Mouse (Mus musculus) cerebellum, postnatal 25 days (tissue): Measurements from ENCODE around the gene Rnpep.

Experiments used
- DNase-seq, 2 experiments: peaks; one replicate each; pipeline ENCODE4 v3.0.0; 2021; ENCODE audit warnings: mixed read lengths in 2 of 2

Rnpep gene

DNA sequence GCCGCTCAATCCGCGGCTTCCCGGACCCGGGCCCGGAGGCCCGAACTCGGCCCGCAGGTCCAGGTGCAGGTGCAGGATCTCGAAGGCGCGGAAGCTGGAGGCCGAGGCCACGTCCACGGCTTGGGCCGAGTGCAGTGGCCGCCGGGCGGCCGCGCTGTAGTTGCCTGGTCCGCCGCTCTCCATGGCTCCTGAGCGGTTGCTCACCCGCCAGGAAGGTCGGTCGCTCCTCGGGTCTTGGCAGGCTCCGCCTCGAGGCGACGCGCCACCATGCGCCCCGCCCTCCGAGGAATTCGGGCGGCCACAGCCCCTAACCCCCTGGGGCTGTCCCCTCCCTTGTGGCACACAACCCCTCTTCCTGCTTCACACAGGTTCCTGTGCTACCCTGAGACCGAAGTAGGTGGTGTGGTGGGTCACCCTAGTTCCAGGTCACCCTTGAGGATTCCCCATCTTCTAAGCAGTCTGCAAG, at the start of gene Rnpep:
Rnpep (minus strand) TSS at position 259 of the 466 bp plus-strand sequence.
- DNase-seq: peak; percentile 88 to 89

GRCm38 (mm10) chr1:135330578-135330977, 46.7 kb upstream of the Rnpep start:
- DNase-seq: no peak

GRCm38 (mm10) chr1:135328368-135328767, 44.5 kb upstream of the Rnpep start:
- no peak for DNase-seq

DNA sequence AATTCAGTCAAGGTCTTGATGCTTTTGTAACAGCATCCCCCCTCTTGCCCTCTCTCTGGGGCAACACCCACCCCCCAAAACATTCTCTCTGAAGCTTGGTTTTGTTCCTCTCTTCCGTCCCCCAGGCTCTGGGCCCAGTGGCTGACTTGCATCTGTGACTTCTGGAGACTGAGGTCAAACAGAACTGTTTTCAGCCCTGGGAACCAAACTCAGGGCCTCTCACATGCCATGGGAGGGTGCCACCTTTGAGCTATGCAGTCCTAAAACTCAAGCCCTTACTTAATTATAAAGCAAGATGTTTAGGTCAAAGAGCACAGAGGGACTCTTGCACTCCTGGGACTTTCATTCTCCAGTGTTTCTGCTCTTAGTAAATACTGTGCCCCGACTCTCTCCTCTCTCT, 42.0 kb upstream of the Rnpep start:
- no peak for DNase-seq

DNA sequence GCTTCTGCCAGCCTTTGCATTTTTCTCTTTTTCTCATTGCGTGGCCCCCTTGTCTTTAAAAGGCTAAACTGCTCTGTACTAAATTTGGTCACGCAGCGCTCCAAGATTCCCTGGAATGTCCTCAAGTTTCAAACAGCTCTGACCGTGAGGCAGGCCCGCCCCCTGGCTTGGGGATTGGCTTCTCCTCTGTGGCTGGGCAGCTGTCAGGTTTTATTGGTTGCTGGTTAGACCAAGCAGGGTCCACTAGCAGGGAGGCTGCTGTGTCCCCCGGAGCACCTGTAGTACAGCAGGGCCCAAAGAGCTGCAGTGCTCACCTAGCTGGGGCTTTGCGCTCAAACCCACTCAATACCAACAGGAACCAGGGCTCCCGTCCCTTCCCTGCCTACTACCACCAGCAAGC, 40.7 kb upstream of the Rnpep start, which contains the start of gene Lmod1:
Lmod1 (plus strand) TSS at position 237 of the 400 bp plus-strand sequence.
- DNase-seq: no peak

DNA sequence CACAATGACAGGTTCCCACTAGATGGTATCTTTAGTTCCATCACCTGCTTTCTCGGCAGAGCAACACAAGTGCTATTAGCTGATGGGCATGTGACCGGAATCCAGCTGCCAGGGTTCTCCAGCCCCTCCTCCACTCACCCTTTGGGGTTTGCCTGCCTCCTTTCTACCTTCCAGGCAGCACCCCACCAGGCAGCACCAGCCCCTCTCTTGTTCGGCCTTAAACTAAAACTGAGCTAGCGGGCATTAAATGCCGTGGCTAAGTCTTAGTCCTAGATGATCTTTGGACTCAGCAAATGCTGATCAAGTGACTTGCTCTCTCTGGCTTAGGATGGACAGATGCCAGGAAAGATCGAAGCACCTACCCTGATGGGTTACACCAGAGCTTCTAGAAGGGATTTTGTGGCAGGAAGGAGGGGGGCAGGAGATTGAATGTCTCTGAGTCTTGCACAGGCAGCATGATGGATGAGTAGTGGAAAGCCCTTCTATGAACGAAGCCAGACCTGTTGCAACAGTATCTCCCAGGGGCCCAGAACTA, 39.5 kb upstream of the Rnpep start:
- no peak for DNase-seq

GRCm38 (mm10) chr1:135313284-135314031, 29.6 kb upstream of the Rnpep start, which contains the start of gene Timm17a:
Gene Timm17a (minus strand): TSS chr1:135313778.
- DNase-seq: peak; percentile 93 to 95

- no peak for DNase-seq
Measured at GRCm38 (mm10) chr1:135312201-135312600, 28.3 kb upstream of the Rnpep start.

GRCm38 (mm10) chr1:135311356-135311755, 27.5 kb upstream of the Rnpep start:
- DNase-seq: no peak

DNA sequence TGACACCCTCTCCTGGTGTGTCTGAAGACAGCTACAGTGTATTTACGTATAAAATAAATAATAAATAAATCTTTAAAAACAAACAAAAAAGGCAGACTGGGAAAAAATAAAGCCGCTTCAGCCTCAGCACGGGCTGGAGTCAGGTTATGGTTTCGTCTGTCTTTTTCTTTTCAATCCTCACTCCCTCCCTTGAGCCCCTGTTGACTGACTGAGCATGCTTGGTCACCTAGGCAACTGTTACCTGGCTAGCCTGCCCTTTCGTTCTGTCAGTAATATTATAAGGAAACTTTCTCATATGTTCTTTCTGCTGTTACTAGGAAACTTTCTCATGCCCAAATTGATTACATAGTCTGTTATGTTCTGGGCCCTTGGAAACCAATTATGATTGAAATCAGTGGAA, 7.0 kb upstream of the Rnpep start:
- DNase-seq: no peak

- DNase-seq: no peak
Measured at GRCm38 (mm10) chr1:135286311-135286710, 2.4 kb upstream of the Rnpep start.

- no peak for DNase-seq
Measured at GRCm38 (mm10) chr1:135283287-135283825, 528 bp downstream of the Rnpep start.

GRCm38 (mm10) chr1:135282536-135283286, 1.2 kb downstream of the Rnpep start:
- DNase-seq: no peak

- DNase-seq: no peak
Measured at GRCm38 (mm10) chr1:135281841-135282240, 2.0 kb downstream of the Rnpep start.

- peak; percentile 52 to 73 for DNase-seq
Measured at GRCm38 (mm10) chr1:135280646-135281045, 3.2 kb downstream of the Rnpep start.

DNA sequence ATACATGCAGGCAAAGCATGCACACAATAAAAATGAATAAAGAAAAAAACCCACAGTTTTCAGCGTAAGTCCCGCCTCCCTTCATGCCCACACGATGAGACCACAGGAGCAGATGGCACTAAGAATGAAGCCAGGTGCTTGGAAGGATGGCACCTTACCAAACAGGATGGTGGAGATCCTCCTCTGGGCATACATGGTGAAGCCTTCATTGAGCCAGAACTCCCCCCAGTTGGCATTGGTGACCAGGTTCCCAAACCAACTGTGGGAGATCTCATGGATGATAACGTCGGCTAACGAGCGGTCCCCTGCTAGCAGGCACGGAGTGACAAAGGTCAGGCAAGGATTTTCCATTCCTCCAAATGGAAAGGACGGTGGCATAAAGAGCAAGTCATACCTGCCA, 12.5 kb downstream of the Rnpep start:
- peak; percentile 79 to 82 for DNase-seq

DNA sequence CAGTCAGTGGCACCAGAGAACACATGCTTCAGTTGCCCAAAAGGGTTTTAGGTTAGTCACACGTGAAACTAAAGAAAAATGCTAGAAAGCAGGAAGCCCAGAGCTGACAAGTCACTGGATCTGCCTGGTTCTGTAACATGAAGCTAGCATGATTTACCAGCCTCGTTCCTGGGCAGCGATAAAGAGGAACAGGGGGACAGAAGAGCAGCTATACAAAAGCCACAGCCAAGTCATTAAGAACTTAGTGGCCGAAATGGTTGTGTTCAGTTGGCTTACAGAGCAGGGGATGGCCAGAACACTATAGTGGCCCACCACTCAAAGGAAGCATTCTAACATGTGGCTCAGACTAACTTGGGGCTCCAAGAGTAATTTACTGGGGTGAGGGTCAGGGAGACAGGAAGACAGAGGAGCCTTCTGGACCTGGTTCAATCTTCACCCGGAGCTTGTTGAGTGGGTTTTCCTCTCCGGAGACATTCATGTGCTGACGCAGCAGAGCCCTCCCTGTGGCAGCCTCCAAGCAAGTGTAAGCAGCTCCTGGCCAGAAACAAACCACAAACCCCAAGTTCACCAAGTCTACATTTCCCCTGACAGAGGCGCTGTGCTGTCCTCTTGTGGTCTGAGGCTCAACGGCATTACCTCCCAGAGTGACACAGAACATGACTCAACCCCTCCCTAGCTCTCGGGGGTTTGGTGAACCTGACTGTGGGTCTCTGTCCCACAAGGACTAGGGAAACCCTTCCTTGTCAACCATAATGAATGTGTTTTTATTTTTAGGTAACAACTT, 16.0 kb downstream of the Rnpep start:
- DNase-seq: no peak

DNA sequence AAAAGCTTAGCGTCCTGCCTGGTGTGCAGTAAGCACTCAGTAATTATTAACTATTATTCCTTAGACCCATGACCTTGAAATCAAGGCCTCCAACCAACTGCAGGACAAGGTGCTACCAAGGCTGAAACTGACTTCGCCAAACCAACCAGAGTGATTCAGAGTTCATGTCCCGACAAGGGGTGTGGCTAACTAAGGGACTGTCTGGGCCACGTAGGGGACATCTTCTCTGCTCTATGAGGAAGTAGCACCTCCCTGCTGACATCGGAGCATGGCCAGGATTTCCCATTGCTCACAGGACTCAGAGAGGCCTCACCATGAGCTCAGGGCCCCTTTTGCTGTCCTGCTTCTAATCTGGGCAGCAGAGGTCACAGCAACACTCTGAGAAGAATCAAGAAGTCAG, 18.1 kb downstream of the Rnpep start:
- DNase-seq: no peak

GRCm38 (mm10) chr1:135263316-135263715, 20.6 kb downstream of the Rnpep start:
- no peak for DNase-seq

- DNase-seq: no peak
Measured at GRCm38 (mm10) chr1:135262329-135262728, 21.6 kb downstream of the Rnpep start.

GRCm38 (mm10) chr1:135260931-135261330, 23.0 kb downstream of the Rnpep start:
- DNase-seq: no peak

DNA sequence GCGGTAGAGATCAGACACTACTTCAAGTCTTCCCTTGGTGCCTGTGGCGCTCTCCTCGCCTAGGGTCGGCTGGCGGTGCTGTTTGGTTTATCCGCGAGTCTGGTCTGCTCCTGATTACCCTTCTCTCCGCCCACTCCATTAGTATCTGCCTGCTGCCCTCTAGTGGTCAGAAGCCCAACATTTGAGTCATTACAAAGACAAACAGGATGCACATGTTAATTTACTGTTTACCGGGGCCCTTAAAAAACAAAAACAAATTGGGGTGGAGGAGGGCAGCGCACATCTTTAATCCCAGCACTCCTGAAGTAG, 24.8 kb downstream of the Rnpep start:
- DNase-seq: peak; percentile 83 to 92
